ENCODE assay signal across 16 mouse cellular contexts in the genomic region with DNA sequence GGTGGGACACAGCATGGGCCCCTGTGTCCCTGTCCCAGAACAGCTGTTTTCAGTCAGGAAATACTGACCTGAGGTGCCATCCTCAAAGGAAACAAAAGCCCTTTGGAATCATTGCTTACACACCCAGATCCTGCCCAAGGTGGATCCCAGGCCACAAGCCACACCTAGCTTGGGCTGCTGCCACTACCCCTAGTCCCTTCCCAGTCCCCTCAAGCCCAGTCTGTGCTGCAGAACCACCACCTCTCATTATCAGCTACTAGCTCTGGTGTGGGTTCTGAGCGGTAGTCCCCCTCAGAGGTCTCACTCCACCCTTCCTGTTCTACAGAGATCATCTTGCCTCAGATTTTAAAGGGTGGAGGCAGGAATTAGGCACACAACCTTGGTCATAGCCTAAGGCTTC. TPM values are rescaled to one million over a fixed set of nuclear protein-coding genes. Genes with fewer than 3 reads are reported as not detected.
A peak's percentile ranks its signal among the peaks of the same experiment; 100 is the strongest.
DNase-seq lines count a peak whose midpoint lies in the region; ATAC-seq and TF ChIP-seq lines count a peak whose summit lies in the region.
"Had no signal": no experiment of that assay in that cellular context is flagged by ENCODE, and none has a peak within 500 bp of the region (broad histone marks: within the 10 kb centered on the region; RNA-seq: fewer than 3 reads in every experiment).

No protein-coding gene starts in this region.

- H3K27me3 ChIP-seq in heart, embryonic 15.5 days = peaks cover 37% of the 10 kb centered on the region
- peaks cover 36% of the 10 kb centered on the region for H3K27me3 ChIP-seq in intestine, embryonic 14.5 days (replicated peaks; ENCODE audit: control insufficient read depth, insufficient read depth, low read length)
- H3K27me3 ChIP-seq in small intestine, adult 2 months (ENCODE audit: control insufficient read depth, insufficient read depth, low read length) = no peaks in the 10 kb centered on the region; the same call in 1 of the 2 replicates
- peaks cover 37% of the 10 kb centered on the region for H3K27me3 ChIP-seq in heart, embryonic 11.5 days (ENCODE audit: control insufficient read depth, insufficient read depth, low read length)

- no peak overlapping the region for H3K4me2 ChIP-seq in heart, embryonic 15.5 days
- no peak overlapping the region for H3K4me2 ChIP-seq in intestine, embryonic 14.5 days (ENCODE audit: low read length)
- no peak overlapping the region for H3K4me2 ChIP-seq in heart, embryonic 11.5 days

- H3K4me3 ChIP-seq in heart, embryonic 15.5 days = no peak overlapping the region
- H3K4me3 ChIP-seq in lung, adult 2 months (replicated peaks; ENCODE audit: extremely low read depth, low read depth, low read length) = no peak overlapping the region
- H3K4me3 ChIP-seq in intestine, embryonic 14.5 days (ENCODE audit: low read depth, low read length) = no peak overlapping the region
- H3K4me3 ChIP-seq in small intestine, adult 2 months (ENCODE audit: low read depth, low read length) = no peak overlapping the region
- H3K4me3 ChIP-seq in heart, embryonic 11.5 days (ENCODE audit: low read depth, low read length) = no peak overlapping the region
- H3K4me3 ChIP-seq: midbrain, embryonic 10.5 days; myocyte had no signal

- peaks cover 28% of the 10 kb centered on the region for H3K4me1 ChIP-seq in heart, embryonic 15.5 days (replicated peaks)
- H3K4me1 ChIP-seq in lung, adult 2 months (ENCODE audit: control insufficient read depth, insufficient read depth, low read length) = peaks cover 23% of the 10 kb centered on the region
- H3K4me1 ChIP-seq in intestine, embryonic 14.5 days (replicated peaks; ENCODE audit: control insufficient read depth, insufficient read depth, low read length) = no peaks in the 10 kb centered on the region
- peaks cover 55% of the 10 kb centered on the region for H3K4me1 ChIP-seq in small intestine, adult 2 months (ENCODE audit: control insufficient read depth, insufficient read depth, insufficient read length, low read length)
- peaks cover 6% of the 10 kb centered on the region; the same call in 1 of the 2 replicates for H3K4me1 ChIP-seq in heart, embryonic 11.5 days (ENCODE audit: control insufficient read depth, insufficient read depth, low read length)

- no peak for ATAC-seq in heart, embryonic 15.5 days (replicated peaks; ENCODE audit: insufficient number of reproducible peaks, insufficient read depth, low FRiP score, low read depth)
- ATAC-seq in intestine, embryonic 14.5 days (replicated peaks; ENCODE audit: low FRiP score, low TSS enrichment, low read depth) = no peak
- no peak for ATAC-seq in heart, embryonic 11.5 days (replicated peaks; ENCODE audit: insufficient number of reproducible peaks, low FRiP score, low TSS enrichment)

- peak overlapping the region; percentile 13; the same call in 1 of the 2 replicates for H3K27ac ChIP-seq in heart, embryonic 15.5 days
- H3K27ac ChIP-seq in intestine, embryonic 14.5 days (ENCODE audit: low read depth) = peak overlapping the region; percentile 2; the same call in 1 of the 2 replicates
- H3K27ac ChIP-seq in small intestine, adult 2 months (ENCODE audit: insufficient read depth, low read depth, low read length) = peak overlapping the region; percentile 99
- no peak overlapping the region for H3K27ac ChIP-seq in heart, embryonic 11.5 days (ENCODE audit: low read depth, low read length)
- H3K27ac ChIP-seq: midbrain, embryonic 10.5 days had no signal

- no peak overlapping the region for H3K9ac ChIP-seq in heart, embryonic 15.5 days
- H3K9ac ChIP-seq in intestine, embryonic 14.5 days (ENCODE audit: low read length) = no peak overlapping the region
- H3K9ac ChIP-seq in heart, embryonic 11.5 days (ENCODE audit: low read depth, low read length) = no peak overlapping the region
- H3K9ac ChIP-seq: forebrain, postnatal 0 days had no signal

- H3K9me3 ChIP-seq in heart, embryonic 15.5 days (replicated peaks) = no peaks in the 10 kb centered on the region
- no peaks in the 10 kb centered on the region for H3K9me3 ChIP-seq in intestine, embryonic 14.5 days (ENCODE audit: control insufficient read depth, low read length)
- H3K9me3 ChIP-seq in heart, embryonic 11.5 days (replicated peaks; ENCODE audit: control insufficient read depth, low read length) = no peaks in the 10 kb centered on the region
- H3K9me3 ChIP-seq: midbrain, embryonic 10.5 days had no signal

- TF ChIP-seq CTCF in lung, adult 2 months (IDR thresholded peaks at IDR 0.05; ENCODE audit: insufficient read depth, low read length) = no peak
- no peak for TF ChIP-seq CTCF in small intestine, adult 2 months (IDR thresholded peaks at IDR 0.05; ENCODE audit: extremely low read depth, insufficient read length, insufficient replicate concordance, low read depth, low read length)

- intact Hi-C loops in heart, postnatal 25 days (cut with DNase I) = no loop called here

- TF ChIP-seq POLR2A in lung, adult 2 months (IDR thresholded peaks at IDR 0.05; ENCODE audit: borderline replicate concordance, extremely low read depth, low read depth, low read length) = no peak
- TF ChIP-seq POLR2A in small intestine, adult 2 months (IDR thresholded peaks at IDR 0.05; ENCODE audit: low read depth, low read length) = no peak

- peaks cover 46% of the 10 kb centered on the region for H3K36me3 ChIP-seq in heart, embryonic 15.5 days
- H3K36me3 ChIP-seq in intestine, embryonic 14.5 days (ENCODE audit: control insufficient read depth, insufficient read depth, low read length) = peaks cover 45% of the 10 kb centered on the region
- peaks cover 27% of the 10 kb centered on the region for H3K36me3 ChIP-seq in small intestine, adult 2 months (ENCODE audit: control insufficient read depth, insufficient read depth, low read length)
- peaks cover 15% of the 10 kb centered on the region; the same call in 1 of the 2 replicates for H3K36me3 ChIP-seq in heart, embryonic 11.5 days (ENCODE audit: control insufficient read depth, insufficient read depth, low read length)

- 50% methylated on average over 1 of the region's 1 CpGs for whole genome bisulfite sequencing in heart, embryonic 15.5 days
- 36% methylated on average over 1 of the region's 1 CpGs for WGBS in lung, adult 2 months
- 79% methylated on average over 1 of the region's 1 CpGs for WGBS in intestine, embryonic 14.5 days
- WGBS in small intestine, adult 2 months = 21% methylated on average over 1 of the region's 1 CpGs
- WGBS in heart, embryonic 11.5 days (ENCODE audit: insufficient replicate concordance) = 69% methylated on average over 1 of the region's 1 CpGs

- no peak for DNase-seq in heart, postnatal 25 days (ENCODE audit: low spot score)
- peak; percentile 20 for DNase-seq in lung, postnatal 36 days
- no peak for DNase-seq in lung, adult 2 months
- no peak for DNase-seq in intestine, embryonic 14.5 days (ENCODE audit: low spot score)
- no peak for DNase-seq in adrenal gland, adult (ENCODE audit: inconsistent age in 2 of 2, low spot score in 1 of 2)
- DNase-seq: adrenal gland, adult 2 months; forebrain, postnatal 0 days; left cerebral cortex, postnatal 4 days had no signal

RNA-seq across cellular contexts. Expression of gene Tmem210, which starts 1.6 kb away (rescaled TPM):
- polyA plus RNA-seq in heart, embryonic 15.5 days (2015; fragmentation: Nextera tagmentation; extraction: Ambion mirVana) = not detected in 2 replicates
- not detected for total RNA-seq in heart, postnatal 25 days (2021)
- 0.40 TPM in 1 of 2 replicates, not detected in the other for polyA plus RNA-seq in lung, adult 2 months (2012; rRNA removed)
- not detected in 2 replicates for polyA plus RNA-seq in intestine, embryonic 14.5 days (2014; fragmentation: Nextera tagmentation; extraction: Ambion mirVana)
- not detected in 2 replicates for polyA plus RNA-seq in small intestine, adult 2 months (2012; rRNA removed)
- not detected in 2 replicates for polyA plus RNA-seq in heart, embryonic 11.5 days (2014; fragmentation: Nextera tagmentation; extraction: Ambion mirVana)
- total RNA-seq: adrenal gland, adult 2 months; forebrain, postnatal 0 days; gastrocnemius, postnatal 4 days; heart, postnatal 10 days; layer of hippocampus, postnatal 10 days; left cerebral cortex, postnatal 4 days had no signal
- polyA plus RNA-seq: adrenal gland, adult 2 months; forebrain, postnatal 0 days; midbrain, embryonic 10.5 days had no signal

RNA-seq across cellular contexts. Expression of gene Lrrc26, which starts 3.4 kb away (rescaled TPM):
- polyA plus RNA-seq in heart, embryonic 15.5 days (2015; fragmentation: Nextera tagmentation; extraction: Ambion mirVana) = 0.28 and 0.89 TPM in 2 replicates
- total RNA-seq in heart, postnatal 25 days (2021) = not detected
- 52.8 and 59.6 TPM in 2 replicates for polyA plus RNA-seq in lung, adult 2 months (2012; rRNA removed)
- not detected in 2 replicates for polyA plus RNA-seq in intestine, embryonic 14.5 days (2014; fragmentation: Nextera tagmentation; extraction: Ambion mirVana)
- polyA plus RNA-seq in small intestine, adult 2 months (2012; rRNA removed) = 49.7 and 138 TPM in 2 replicates
- polyA plus RNA-seq in heart, embryonic 11.5 days (2014; fragmentation: Nextera tagmentation; extraction: Ambion mirVana) = not detected in 2 replicates
- total RNA-seq: adrenal gland, adult 2 months; forebrain, postnatal 0 days; gastrocnemius, postnatal 4 days; heart, postnatal 10 days; layer of hippocampus, postnatal 10 days; left cerebral cortex, postnatal 4 days had no signal
- polyA plus RNA-seq: adrenal gland, adult 2 months; forebrain, postnatal 0 days; midbrain, embryonic 10.5 days had no signal

RNA-seq across cellular contexts. Expression of gene Anapc2, which starts 14.0 kb away (rescaled TPM):
- 67.5 and 92.0 TPM in 2 replicates for polyA plus RNA-seq in heart, embryonic 15.5 days (2015; fragmentation: Nextera tagmentation; extraction: Ambion mirVana)
- total RNA-seq in heart, postnatal 25 days (2021) = 10 to 100 TPM; 38.4 to 40.7 TPM
- polyA plus RNA-seq in lung, adult 2 months (2012; rRNA removed) = 82.1 and 133 TPM in 2 replicates
- 100 and 110 TPM in 2 replicates for polyA plus RNA-seq in intestine, embryonic 14.5 days (2014; fragmentation: Nextera tagmentation; extraction: Ambion mirVana)
- 31.0 and 71.6 TPM in 2 replicates for polyA plus RNA-seq in small intestine, adult 2 months (2012; rRNA removed)
- polyA plus RNA-seq in heart, embryonic 11.5 days (2014; fragmentation: Nextera tagmentation; extraction: Ambion mirVana) = 73.0 and 76.1 TPM in 2 replicates

RNA-seq across cellular contexts. Expression of gene Ssna1, which starts 14.1 kb away (rescaled TPM):
- polyA plus RNA-seq in heart, embryonic 15.5 days (2015; fragmentation: Nextera tagmentation; extraction: Ambion mirVana) = 137 and 152 TPM in 2 replicates
- 10 to 100 TPM; 36.7 to 40.5 TPM for total RNA-seq in heart, postnatal 25 days (2021)
- 41.6 and 49.5 TPM in 2 replicates for polyA plus RNA-seq in lung, adult 2 months (2012; rRNA removed)
- 229 and 240 TPM in 2 replicates for polyA plus RNA-seq in intestine, embryonic 14.5 days (2014; fragmentation: Nextera tagmentation; extraction: Ambion mirVana)
- 40.7 and 55.9 TPM in 2 replicates for polyA plus RNA-seq in small intestine, adult 2 months (2012; rRNA removed)
- 156 and 175 TPM in 2 replicates for polyA plus RNA-seq in heart, embryonic 11.5 days (2014; fragmentation: Nextera tagmentation; extraction: Ambion mirVana)

RNA-seq across cellular contexts. Expression of gene Tprn, which starts 23.9 kb away (rescaled TPM):
- 3.6 and 5.2 TPM in 2 replicates for polyA plus RNA-seq in heart, embryonic 15.5 days (2015; fragmentation: Nextera tagmentation; extraction: Ambion mirVana)
- 1 to 10 TPM; 3.6 to 6.0 TPM for total RNA-seq in heart, postnatal 25 days (2021)
- polyA plus RNA-seq in lung, adult 2 months (2012; rRNA removed) = 17.4 and 24.3 TPM in 2 replicates
- polyA plus RNA-seq in intestine, embryonic 14.5 days (2014; fragmentation: Nextera tagmentation; extraction: Ambion mirVana) = 6.5 and 7.8 TPM in 2 replicates
- polyA plus RNA-seq in small intestine, adult 2 months (2012; rRNA removed) = 183 and 436 TPM in 2 replicates
- polyA plus RNA-seq in heart, embryonic 11.5 days (2014; fragmentation: Nextera tagmentation; extraction: Ambion mirVana) = 3.3 TPM in 2 replicates

Comparison
In these comparisons a context has a peak if more than half of its experiments do, and no peak if none do; other contexts are left out.
1. RNA of gene Lrrc26, which starts 3.4 kb away (polyA plus RNA-seq): 49.7 to 138 TPM in small intestine, adult 2 months and 52.8 to 59.6 TPM in lung, adult 2 months; 0.28 to 0.89 TPM in heart, embryonic 15.5 days, not detected in intestine, embryonic 14.5 days and not detected in heart, embryonic 11.5 days; every median in the first group is over 10 times any median in the second.